ENCODE assay signal across 10 mouse cellular contexts in the genomic region with DNA sequence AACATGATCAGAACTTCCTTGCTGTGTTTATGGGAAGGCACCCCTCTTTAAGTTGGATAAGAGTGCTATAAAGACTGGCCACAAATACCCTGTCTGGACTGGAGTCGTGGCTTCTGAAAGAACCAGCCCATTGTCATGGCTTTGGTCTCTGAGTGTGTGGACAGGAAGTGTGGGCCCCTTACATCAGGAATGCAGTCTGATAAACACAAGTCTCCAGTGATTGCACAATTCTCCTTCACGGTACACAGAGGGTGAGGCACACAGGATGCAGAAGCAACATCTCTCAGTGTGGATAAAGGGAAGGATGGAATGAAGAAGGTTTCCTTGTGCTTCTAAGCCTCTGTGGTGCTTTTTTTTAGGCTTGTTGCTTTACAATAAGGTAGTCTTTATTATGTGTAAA. TPM values are rescaled to one million over a fixed set of nuclear protein-coding genes. Genes with fewer than 3 reads are reported as not detected.
DNase-seq lines count a peak whose midpoint lies in the region; ATAC-seq and TF ChIP-seq lines count a peak whose summit lies in the region.
"Had no signal": no experiment of that assay in that cellular context is flagged by ENCODE, and none has a peak within 500 bp of the region (broad histone marks: within the 10 kb centered on the region; RNA-seq: fewer than 3 reads in every experiment).

No protein-coding gene starts in this region.

- WGBS in liver, embryonic 11.5 days = 2% methylated on average over 2 of the region's 2 CpGs
- 2% methylated on average over 2 of the region's 2 CpGs for WGBS in liver, embryonic 14.5 days (ENCODE audit: insufficient replicate concordance)
- 9% methylated on average over 2 of the region's 2 CpGs for WGBS in stomach, embryonic 14.5 days

- no peaks in the 10 kb centered on the region for H3K27me3 ChIP-seq in liver, embryonic 11.5 days (replicated peaks; ENCODE audit: control insufficient read depth, insufficient read depth, low read length)
- no peaks in the 10 kb centered on the region for H3K27me3 ChIP-seq in liver, embryonic 14.5 days (ENCODE audit: control insufficient read depth, insufficient read depth, low read length)
- no peaks in the 10 kb centered on the region for H3K27me3 ChIP-seq in stomach, embryonic 14.5 days (ENCODE audit: control insufficient read depth, insufficient read depth, low read length)
- H3K27me3 ChIP-seq: midbrain, embryonic 15.5 days had no signal

- H3K36me3 ChIP-seq in liver, embryonic 11.5 days (ENCODE audit: control insufficient read depth, insufficient read depth, low read length) = no peaks in the 10 kb centered on the region
- H3K36me3 ChIP-seq in liver, embryonic 14.5 days (replicated peaks; ENCODE audit: control insufficient read depth, insufficient read depth, low read depth) = no peaks in the 10 kb centered on the region
- H3K36me3 ChIP-seq in stomach, embryonic 14.5 days (ENCODE audit: control insufficient read depth, insufficient read depth, low read length) = no peaks in the 10 kb centered on the region
- H3K36me3 ChIP-seq: midbrain, embryonic 15.5 days had no signal

- no peak for TF ChIP-seq EP300 in liver, embryonic 14.5 days (IDR thresholded peaks at IDR 0.05; ENCODE audit: low read depth)

- peak; percentile 24; the same call in 1 of the 2 replicates for ATAC-seq in liver, embryonic 11.5 days (replicated peaks; ENCODE audit: low FRiP score)
- 0 out of 2 replicates have a peak, but pooled peaks have one; percentile 35 for ATAC-seq in liver, embryonic 14.5 days (ENCODE audit: insufficient read depth)
- ATAC-seq in stomach, embryonic 14.5 days (ENCODE audit: insufficient number of reproducible peaks, insufficient read depth, low FRiP score, low read depth) = no peak
- ATAC-seq: midbrain, embryonic 15.5 days had no signal

- peak overlapping the region; percentile 55; the same call in 1 of the 2 replicates for H3K27ac ChIP-seq in liver, embryonic 11.5 days (ENCODE audit: low read depth, low read length)
- H3K27ac ChIP-seq in liver, embryonic 14.5 days = no peak overlapping the region
- peak overlapping the region; percentile 10; the same call in 1 of the 2 replicates for H3K27ac ChIP-seq in stomach, embryonic 14.5 days (ENCODE audit: low read length)
- H3K27ac ChIP-seq: midbrain, embryonic 15.5 days had no signal

- TF ChIP-seq CTCF in liver, embryonic 14.5 days (IDR thresholded peaks at IDR 0.05; ENCODE audit: low read depth) = no peak

- DNase-seq in embryo, embryonic 10.5 days (ENCODE audit: low spot score) = peak; percentile 26
- no peak for DNase-seq in embryo, embryonic 9.5 days (ENCODE audit: extremely low spot score)
- DNase-seq in liver, embryonic 11.5 days (ENCODE audit: low spot score) = no peak
- DNase-seq in liver = no peak
- DNase-seq in liver, embryonic 14.5 days (ENCODE audit: low read depth in 3 of 3, low spot score in 3 of 3) = no peak
- no peak for DNase-seq in right cerebral cortex, postnatal 14 days
- no peak for DNase-seq in layer of hippocampus, adult 18-20 months (ENCODE audit: low spot score in 2 of 2)
- DNase-seq: kidney, adult 11 months had no signal

- H3K9me3 ChIP-seq in liver, embryonic 11.5 days (ENCODE audit: control insufficient read depth, low read length) = no peaks in the 10 kb centered on the region
- H3K9me3 ChIP-seq in liver, embryonic 14.5 days (ENCODE audit: control insufficient read depth, low read length) = no peaks in the 10 kb centered on the region
- no peaks in the 10 kb centered on the region for H3K9me3 ChIP-seq in stomach, embryonic 14.5 days (ENCODE audit: control insufficient read depth, low read depth, low read length)
- H3K9me3 ChIP-seq: midbrain, embryonic 15.5 days had no signal

- no peak overlapping the region for H3K9ac ChIP-seq in liver, embryonic 11.5 days (ENCODE audit: low read depth, low read length)
- no peak overlapping the region for H3K9ac ChIP-seq in liver, embryonic 14.5 days (replicated peaks)
- no peak overlapping the region for H3K9ac ChIP-seq in stomach, embryonic 14.5 days (replicated peaks; ENCODE audit: low read depth, low read length)
- H3K9ac ChIP-seq: midbrain, embryonic 15.5 days had no signal

- H3K4me3 ChIP-seq in liver, embryonic 11.5 days (ENCODE audit: low read depth, low read length) = no peak overlapping the region
- no peak overlapping the region for H3K4me3 ChIP-seq in liver, embryonic 14.5 days (ENCODE audit: insufficient read depth in 1 of 2, low read depth in 2 of 2, low read length in 2 of 2)
- H3K4me3 ChIP-seq in stomach, embryonic 14.5 days (ENCODE audit: low read depth, low read length) = no peak overlapping the region
- H3K4me3 ChIP-seq: midbrain, embryonic 15.5 days had no signal

- H3K4me1 ChIP-seq in liver, embryonic 11.5 days (replicated peaks; ENCODE audit: control insufficient read depth, insufficient read depth, low read length) = peaks cover 21% of the 10 kb centered on the region
- H3K4me1 ChIP-seq in liver, embryonic 14.5 days (replicated peaks; ENCODE audit: control insufficient read depth in 2 of 2, insufficient read depth in 2 of 2, low read length in 1 of 2) = peaks cover 0 to 14% of the 10 kb centered on the region in 2 experiments; a peak in 2 of 4 replicates
- peaks cover 28% of the 10 kb centered on the region for H3K4me1 ChIP-seq in stomach, embryonic 14.5 days (ENCODE audit: control insufficient read depth, insufficient read depth, low read length)

- no peak overlapping the region for H3K4me2 ChIP-seq in liver, embryonic 11.5 days
- H3K4me2 ChIP-seq in liver, embryonic 14.5 days (ENCODE audit: low read depth) = no peak overlapping the region
- H3K4me2 ChIP-seq in stomach, embryonic 14.5 days (replicated peaks; ENCODE audit: low read depth, low read length) = no peak overlapping the region
- H3K4me2 ChIP-seq: midbrain, embryonic 15.5 days had no signal

RNA-seq across cellular contexts. Expression of a gene that starts 27.2 kb away (rescaled TPM):
- 1.0 and 1.9 TPM in 2 replicates for polyA plus RNA-seq in liver, embryonic 11.5 days (2014; fragmentation: Nextera tagmentation; extraction: Ambion mirVana)
- polyA plus RNA-seq in liver, embryonic 14.5 days (2012; rRNA removed) = 0.82 and 0.87 TPM in 2 replicates
- 0.69 and 0.70 TPM in 2 replicates for polyA plus RNA-seq in liver, embryonic 14.5 days (2014; fragmentation: Nextera tagmentation; extraction: Ambion mirVana)
- polyA plus RNA-seq in stomach, embryonic 14.5 days (2014; fragmentation: Nextera tagmentation; extraction: Ambion mirVana) = 7.7 and 8.2 TPM in 2 replicates
- total RNA-seq in layer of hippocampus, adult 18-20 months (2021) = 1 to 10 TPM; 1.2 to 2.8 TPM

RNA-seq across cellular contexts. Expression of a gene that starts 42.8 kb away (rescaled TPM):
- polyA plus RNA-seq in liver, embryonic 11.5 days (2014; fragmentation: Nextera tagmentation; extraction: Ambion mirVana) = 184 and 195 TPM in 2 replicates
- polyA plus RNA-seq in liver, embryonic 14.5 days (2012; rRNA removed) = 46.6 and 59.2 TPM in 2 replicates
- 93.7 and 102 TPM in 2 replicates for polyA plus RNA-seq in liver, embryonic 14.5 days (2014; fragmentation: Nextera tagmentation; extraction: Ambion mirVana)
- polyA plus RNA-seq in stomach, embryonic 14.5 days (2014; fragmentation: Nextera tagmentation; extraction: Ambion mirVana) = 221 and 226 TPM in 2 replicates
- 100 to 1,000 TPM; 184 to 191 TPM for total RNA-seq in layer of hippocampus, adult 18-20 months (2021)
